Mouse (Mus musculus) right cerebral cortex, adult 18-20 months (tissue): ENCODE results near the gene Arg1.

Source experiments
- DNase-seq: peaks from one replicate; pipeline ENCODE4 v3.0.0; 2022; ENCODE audit warnings: mixed read lengths

The Arg1 gene

GRCm38 (mm10) chr10:24911199-24911598 is 16.1 kb downstream of the Arg1 start:
- peak; percentile 40 for DNase-seq

GRCm38 (mm10) chr10:24905627-24906026 is 21.7 kb downstream of the Arg1 start:
- DNase-seq, result no peak

GRCm38 (mm10) chr10:24895927-24896326 is 31.4 kb downstream of the Arg1 start:
- DNase-seq, result peak; percentile 39

- no peak for DNase-seq
Measured at GRCm38 (mm10) chr10:24888343-24888742, 38.9 kb downstream of the Arg1 start.

- no peak for DNase-seq
Measured at GRCm38 (mm10) chr10:24886008-24886407, 41.3 kb downstream of the Arg1 start.

- DNase-seq, result no peak
Measured at GRCm38 (mm10) chr10:24873624-24874023, 53.7 kb downstream of the Arg1 start.

- DNase-seq, result peak; percentile 98
Measured at GRCm38 (mm10) chr10:24869760-24870290, 57.5 kb downstream of the Arg1 start, which contains the start of gene Med23. Gene Med23 (plus strand): TSS chr10:24869986.
